8 mouse cellular contexts compared by ENCODE assay signal in genomic region chr6:81965296-81966067, GRCm38 (mm10). TPM values are rescaled to one million over a fixed set of nuclear protein-coding genes. Genes with fewer than 3 reads are reported as not detected.
A peak's percentile ranks its signal among the peaks of the same experiment; 100 is the strongest.
DNase-seq lines count a peak whose midpoint lies in the region; ATAC-seq and TF ChIP-seq lines count a peak whose summit lies in the region.

Gene Mrpl19 (minus strand): TSS chr6:81965958.

- peak within 1 kb of the TSS; percentile 28 for H3ac ChIP-seq in myocyte (ENCODE audit: control insufficient read depth, insufficient read length)

- H3K4me1 ChIP-seq in heart, embryonic 11.5 days (ENCODE audit: control insufficient read depth, insufficient read depth, low read length): peaks cover 7% of the 10 kb centered on the region
- H3K4me1 ChIP-seq in kidney, embryonic 16.5 days (ENCODE audit: insufficient read depth, low read length): peaks cover 9% of the 10 kb centered on the region
- H3K4me1 ChIP-seq in liver, adult 2 months (ENCODE audit: control insufficient read depth, insufficient read depth, low read length): peaks cover 3% of the 10 kb centered on the region; the same call in 1 of the 2 replicates

- DNase-seq in B cell, adult 2 months: peak; percentile 94 to 95
- DNase-seq in brain, adult 2 months (ENCODE audit: low read depth, low spot score): peak; percentile 97
- DNase-seq in liver, adult 2 months (ENCODE audit: extremely low read depth, low read depth, low spot score): peak; percentile 85
- DNase-seq in splenic B cell, adult 2 months (ENCODE audit: low read depth, low spot score): peak; percentile 92

- no peak for TF ChIP-seq POLR2A in liver, adult 2 months (IDR thresholded peaks at IDR 0.05; ENCODE audit: extremely low read depth, insufficient read depth, low read length)
- peak; percentile 55 for TF ChIP-seq POLR2A in myocyte (IDR thresholded peaks at IDR 0.05; ENCODE audit: insufficient read length, low read depth)

- peak; percentile 100 for ATAC-seq in erythroblast, adult 5-6 weeks (replicated peaks; ENCODE audit: low FRiP score, poor library complexity, severe bottlenecking)
- peak; percentile 94 for ATAC-seq in heart, embryonic 11.5 days (replicated peaks; ENCODE audit: insufficient number of reproducible peaks, low FRiP score, low TSS enrichment)
- ATAC-seq in kidney, embryonic 16.5 days (ENCODE audit: low FRiP score, low TSS enrichment): peak; percentile 97

- peak within 1 kb of the TSS; percentile 79 for H3K9ac ChIP-seq in heart, embryonic 11.5 days (ENCODE audit: low read depth, low read length)
- peak within 1 kb of the TSS; percentile 93 for H3K9ac ChIP-seq in kidney, embryonic 16.5 days (replicated peaks; ENCODE audit: low read length)
- H3K9ac ChIP-seq in liver, adult 2 months (ENCODE audit: low read depth, low read length): peak within 1 kb of the TSS; percentile 87

- peaks cover 5% of the 10 kb centered on the region; the same call in 1 of the 2 replicates for H3K79me2 ChIP-seq in liver, adult 2 months (ENCODE audit: control insufficient read depth, insufficient read depth, low read length)
- H3K79me2 ChIP-seq in myocyte (ENCODE audit: control insufficient read depth, insufficient read depth): peaks cover 9% of the 10 kb centered on the region

- peak within 1 kb of the TSS; percentile 82 for H3K4me3 ChIP-seq in heart, embryonic 11.5 days (ENCODE audit: low read depth, low read length)
- H3K4me3 ChIP-seq in kidney, embryonic 16.5 days (ENCODE audit: low read length): peak within 1 kb of the TSS; percentile 97
- H3K4me3 ChIP-seq in liver, adult 2 months (ENCODE audit: insufficient read depth, low read depth, low read length): peak within 1 kb of the TSS; percentile 95
- peak within 1 kb of the TSS; percentile 75 for H3K4me3 ChIP-seq in myocyte

- WGBS in heart, embryonic 11.5 days (ENCODE audit: insufficient replicate concordance): under 1% methylated on average over 44 of the region's 44 CpGs
- under 1% methylated on average over 44 of the region's 44 CpGs for WGBS in kidney, embryonic 16.5 days
- whole genome bisulfite sequencing in liver, adult 2 months: under 1% methylated on average over 44 of the region's 44 CpGs

- no peak for TF ChIP-seq CTCF in liver, adult 2 months (IDR thresholded peaks at IDR 0.05; ENCODE audit: low read depth, low read length)

- no peak within 1 kb of the TSS for H3K27ac ChIP-seq in heart, embryonic 11.5 days (ENCODE audit: low read depth, low read length)
- H3K27ac ChIP-seq in kidney, embryonic 16.5 days (ENCODE audit: low read length): peak within 1 kb of the TSS; percentile 68; the same call in 1 of the 2 replicates
- no peak within 1 kb of the TSS; the same call in 1 of the 2 replicates for H3K27ac ChIP-seq in liver, adult 2 months (replicated peaks; ENCODE audit: insufficient read depth, low read depth, low read length)

- H3K4me2 ChIP-seq in heart, embryonic 11.5 days: peak within 1 kb of the TSS; percentile 73
- peak within 1 kb of the TSS; percentile 78 for H3K4me2 ChIP-seq in kidney, embryonic 16.5 days (replicated peaks; ENCODE audit: low read depth, low read length)
- peak within 1 kb of the TSS; percentile 93 for H3K4me2 ChIP-seq in myocyte (ENCODE audit: low read depth)

- no peaks in the 10 kb centered on the region for H3K27me3 ChIP-seq in heart, embryonic 11.5 days (ENCODE audit: control insufficient read depth, insufficient read depth, low read length)
- no peaks in the 10 kb centered on the region for H3K27me3 ChIP-seq in kidney, embryonic 16.5 days (ENCODE audit: insufficient read depth, low read length)
- H3K27me3 ChIP-seq in liver, adult 2 months (ENCODE audit: control insufficient read depth, insufficient read depth, low read length): no peaks in the 10 kb centered on the region
- no peaks in the 10 kb centered on the region for H3K27me3 ChIP-seq in myocyte (ENCODE audit: control insufficient read depth, insufficient read depth, insufficient read length)
- no peaks in the 10 kb centered on the region for H3K27me3 ChIP-seq in splenic B cell, adult 2 months (ENCODE audit: control insufficient read depth, insufficient read depth, low read length, poor library complexity, severe bottlenecking)

- no peaks in the 10 kb centered on the region for H3K9me3 ChIP-seq in heart, embryonic 11.5 days (replicated peaks; ENCODE audit: control insufficient read depth, low read length)
- H3K9me3 ChIP-seq in kidney, embryonic 16.5 days (ENCODE audit: low read length): no peaks in the 10 kb centered on the region

- peaks cover 13% of the 10 kb centered on the region for H3K36me3 ChIP-seq in heart, embryonic 11.5 days (ENCODE audit: control insufficient read depth, insufficient read depth, low read length)
- peaks cover 32% of the 10 kb centered on the region for H3K36me3 ChIP-seq in kidney, embryonic 16.5 days (ENCODE audit: insufficient read depth, low read length)
- H3K36me3 ChIP-seq in liver, adult 2 months (ENCODE audit: control insufficient read depth, insufficient read depth, low read length): peaks cover 21% of the 10 kb centered on the region
- H3K36me3 ChIP-seq in myocyte (ENCODE audit: control insufficient read depth, insufficient read depth): peaks cover 18% of the 10 kb centered on the region
- peaks cover 6% of the 10 kb centered on the region for H3K36me3 ChIP-seq in splenic B cell, adult 2 months (ENCODE audit: control insufficient read depth, insufficient read depth, low read length, poor library complexity, severe bottlenecking)

TF ChIP-seq in myocyte, 11 proteins besides CTCF, POLR2A, EP300 and RAD21:
- TF ChIP-seq USF1 (IDR thresholded peaks at IDR 0.05; ENCODE audit: low read depth): no peak
- TF ChIP-seq CEBPB (IDR thresholded peaks at IDR 0.05; ENCODE audit: insufficient read depth, poor library complexity, severe bottlenecking): no peak
- no peak for TF ChIP-seq TCF12 (IDR thresholded peaks at IDR 0.05; ENCODE audit: insufficient read depth, poor library complexity, severe bottlenecking)
- no peak for TF ChIP-seq TCF3 (IDR thresholded peaks at IDR 0.05; ENCODE audit: insufficient read length, low read depth)
- TF ChIP-seq MYOG (IDR thresholded peaks at IDR 0.05; ENCODE audit: control insufficient read depth in 1 of 3, insufficient read depth in 1 of 3, insufficient read length in 2 of 3, low read depth in 2 of 3): no peak
- no peak for TF ChIP-seq POLR2AphosphoS2 (IDR thresholded peaks at IDR 0.05; ENCODE audit: insufficient read length, low read depth)
- TF ChIP-seq MAX (IDR thresholded peaks at IDR 0.05; ENCODE audit: low read depth): no peak
- TF ChIP-seq MYOD1 (IDR thresholded peaks at IDR 0.05; ENCODE audit: control insufficient read depth in 1 of 3, insufficient read length in 2 of 3, low read depth in 2 of 3): no peak
- TF ChIP-seq E2F4 (IDR thresholded peaks at IDR 0.05; ENCODE audit: insufficient read depth): no peak
- TF ChIP-seq REST (IDR thresholded peaks at IDR 0.05; ENCODE audit: insufficient read depth, insufficient read length): no peak
- no peak for TF ChIP-seq SRF (IDR thresholded peaks at IDR 0.05; ENCODE audit: control insufficient read depth, insufficient read length, low read depth)

RNA-seq across cellular contexts. Expression of gene Mrpl19, which starts in this region (rescaled TPM):
- 2.7 and 4.4 TPM in 2 replicates for total RNA-seq in erythroblast, adult 5-6 weeks (2015; ENCODE audit: low replicate concordance)
- total RNA-seq in erythroblast, adult 5-6 weeks (2017; ENCODE audit: low replicate concordance): 2.9 and 4.3 TPM in 2 replicates
- 73.6 and 80.0 TPM in 2 replicates for polyA plus RNA-seq in heart, embryonic 11.5 days (2014; fragmentation: Nextera tagmentation; extraction: Ambion mirVana)
- 49.2 and 57.1 TPM in 2 replicates for polyA plus RNA-seq in kidney, embryonic 16.5 days (2015; fragmentation: Nextera tagmentation; extraction: Ambion mirVana)
- total RNA-seq in liver, adult 2 months (2014; rRNA removed): 3.6 and 3.7 TPM in 2 replicates
- polyA plus RNA-seq in liver, adult 2 months (2012; rRNA removed): 2.4 and 2.8 TPM in 2 replicates
- 14.2 TPM for polyA plus RNA-seq in myocyte (2012; fragmentation: generic; extraction: Trizol)
